Mouse (Mus musculus) B cell, adult 62 days (primary cell): Measurements from ENCODE around the gene Sf3b5. TPM values are rescaled to one million over a fixed set of nuclear protein-coding genes. Genes with fewer than 3 reads are reported as not detected.

Experiments used
- total RNA-seq: library from RNA; stranded (reverse); gene quantifications from 4 replicates; pipeline ENCODE4 v1.2.4, GENCODE M21; 2023

Sf3b5 gene
- total RNA-seq: 8.8 to 9.8 TPM (median 9.1 TPM) in 4 replicates

GRCm38 (mm10) chr10:13005043-13005442 is at the start of gene Sf3b5:
TSS of gene Sf3b5 (plus strand) at chr10:13005343.

GRCm38 (mm10) chr10:12964151-12965075 is 40.7 kb upstream of the Sf3b5 start, which contains the start of gene Stx11:
TSS of gene Stx11 (minus strand) at chr10:12964298.

Other genes starting within 250 kb of the Sf3b5 start
- 51.7 to 62.9 TPM (median 57.0 TPM) in 4 replicates for gene Utrn, start 136.0 kb upstream of the Sf3b5 start, total RNA-seq
- 4.8 to 8.9 TPM (median 6.5 TPM) in 4 replicates for gene Stx11, start 41.0 kb upstream of the Sf3b5 start, total RNA-seq
- gene Plagl1, start 55.2 kb downstream of the Sf3b5 start, total RNA-seq: 0.27 to 0.63 TPM (median 0.30 TPM) in 3 of 4 replicates, not detected in the other
- not detected in 4 replicates for gene Zc2hc1b, start 172.7 kb downstream of the Sf3b5 start, total RNA-seq
- 67.2 to 81.2 TPM (median 76.3 TPM) in 4 replicates for gene Ltv1, start 187.8 kb downstream of the Sf3b5 start, total RNA-seq